Mouse (Mus musculus): ENCODE data around the gene Fgf4.

Gene Fgf4

GRCm38 (mm10) chr7:144914296-144914947, 67.3 kb downstream of the Fgf4 start:
- no peak for DNase-seq

Measured in lung, postnatal 10 days (tissue).